Mouse (Mus musculus) gastrocnemius, postnatal 25 days (tissue): ENCODE results near the gene Sp100. TPM values are rescaled to one million over a fixed set of nuclear protein-coding genes. Genes with fewer than 3 reads are reported as not detected.
A peak's percentile ranks its signal among the peaks of the same experiment; 100 is the strongest.

ENCODE experiments used
- DNase-seq: peaks from one replicate; pipeline ENCODE4 v3.0.0; 2022
- total RNA-seq, 2 experiments: library from RNA; stranded (reverse); gene quantifications; 1 replicate in 1 of 2; 2 replicates in 1 of 2; pipeline ENCODE4 v1.2.3; 2021

The Sp100 gene
- total RNA-seq, 2 experiments from 2014 or later = 4.6 to 4.9 TPM

- no peak for DNase-seq
These were observed 52.7 kb downstream of the Sp100 start for GRCm38 (mm10) chr1:85702531-85702930.

GRCm38 (mm10) chr1:85703245-85704186 lies 53.7 kb downstream of the Sp100 start:
- DNase-seq = peak; percentile 64

GRCm38 (mm10) chr1:85705552-85705951 lies 55.8 kb downstream of the Sp100 start:
- no peak for DNase-seq

- no peak for DNase-seq
These were observed 57.0 kb downstream of the Sp100 start for GRCm38 (mm10) chr1:85706754-85707153.

- DNase-seq = no peak
These were observed 64.7 kb downstream of the Sp100 start for GRCm38 (mm10) chr1:85714501-85714900.

- no peak for DNase-seq
These were observed 66.7 kb downstream of the Sp100 start for GRCm38 (mm10) chr1:85716447-85717027.

GRCm38 (mm10) chr1:85719049-85719448 lies 69.3 kb downstream of the Sp100 start:
- DNase-seq = no peak

- no peak for DNase-seq
These were observed 70.6 kb downstream of the Sp100 start for GRCm38 (mm10) chr1:85720220-85720893.

- DNase-seq = no peak
These were observed 80.7 kb downstream of the Sp100 start for GRCm38 (mm10) chr1:85730471-85730870.

- no peak for DNase-seq
These were observed 82.8 kb downstream of the Sp100 start for GRCm38 (mm10) chr1:85732581-85732980.

GRCm38 (mm10) chr1:85734511-85734910 lies 84.7 kb downstream of the Sp100 start:
- no peak for DNase-seq

GRCm38 (mm10) chr1:85735463-85736123 lies 85.8 kb downstream of the Sp100 start:
- DNase-seq = peak; percentile 35

GRCm38 (mm10) chr1:85736355-85737184 lies 86.8 kb downstream of the Sp100 start:
- DNase-seq = no peak

GRCm38 (mm10) chr1:85739000-85739399 lies 89.2 kb downstream of the Sp100 start:
- no peak for DNase-seq

GRCm38 (mm10) chr1:85739819-85740218 lies 90.0 kb downstream of the Sp100 start:
- no peak for DNase-seq

GRCm38 (mm10) chr1:85740923-85741322 lies 91.1 kb downstream of the Sp100 start:
- no peak for DNase-seq

GRCm38 (mm10) chr1:85742333-85742732 lies 92.5 kb downstream of the Sp100 start:
- DNase-seq = no peak

GRCm38 (mm10) chr1:85742916-85743505 lies 93.2 kb downstream of the Sp100 start:
- DNase-seq = no peak

GRCm38 (mm10) chr1:85744539-85744938 lies 94.8 kb downstream of the Sp100 start:
- DNase-seq = no peak

- DNase-seq = no peak
These were observed 96.7 kb downstream of the Sp100 start for GRCm38 (mm10) chr1:85746511-85746910.

GRCm38 (mm10) chr1:85749829-85750228 lies 100.0 kb downstream of the Sp100 start:
- no peak for DNase-seq
